Mouse (Mus musculus): ENCODE results near the gene Relb. TPM values are rescaled to one million over a fixed set of nuclear protein-coding genes. Genes with fewer than 3 reads are reported as not detected.

Gene Relb
- polyA plus RNA-seq, 1 experiment = 7.1 TPM

DNA sequence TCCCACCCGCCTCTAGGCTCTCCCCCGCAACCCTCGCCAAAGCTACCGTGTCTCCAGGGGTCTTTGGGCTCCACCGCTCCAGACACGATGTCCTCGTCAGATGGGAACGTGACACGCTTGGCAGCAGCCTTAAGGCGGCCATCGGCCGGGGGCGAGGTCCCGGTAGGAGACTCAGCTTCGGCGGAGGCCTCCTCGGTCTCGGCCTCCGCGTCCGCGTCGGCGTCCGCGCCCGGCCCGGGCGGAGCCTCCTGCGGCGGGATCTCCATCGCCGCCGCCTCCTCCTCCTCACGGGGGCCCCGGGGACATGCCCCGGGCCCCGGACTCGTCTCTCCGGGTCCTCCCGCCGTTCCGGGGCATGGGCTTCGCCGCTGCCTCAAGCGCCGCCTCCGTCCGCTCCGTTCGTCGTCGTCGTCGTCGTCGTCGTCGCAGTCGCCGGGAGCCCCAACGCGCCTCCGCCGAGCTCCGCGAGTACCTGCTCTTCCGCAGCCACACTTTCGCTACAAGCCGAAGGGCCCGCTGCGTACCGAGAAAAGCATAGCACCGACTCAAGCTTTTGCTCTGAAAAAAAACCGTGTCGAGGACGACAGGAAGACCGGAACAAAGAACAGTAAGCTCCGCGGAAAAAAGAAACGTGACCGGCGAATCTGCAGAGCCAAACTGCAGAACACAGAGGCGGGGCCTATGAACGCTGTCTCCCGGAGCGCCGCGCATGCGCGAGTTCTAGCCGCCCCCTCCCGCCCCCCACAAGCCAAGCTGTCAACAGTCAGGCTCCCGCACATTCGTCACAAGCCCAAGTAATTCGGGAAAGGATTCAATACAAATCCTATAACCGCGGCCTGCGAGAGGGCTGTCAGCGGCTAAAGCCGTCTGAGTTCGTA lies 67.2 kb downstream of the Relb start:
- H3K27ac ChIP-seq (replicated peaks; ENCODE audit: low read depth, low read length) = peak overlapping the region; percentile 100
- H3K4me1 ChIP-seq (ENCODE audit: control insufficient read depth, insufficient read depth, insufficient read length, low read length) = peaks cover 28% of the 10 kb centered on the region
- peak overlapping the region; percentile 94 for H3K4me3 ChIP-seq (ENCODE audit: insufficient read depth, low read depth, low read length)

DNA sequence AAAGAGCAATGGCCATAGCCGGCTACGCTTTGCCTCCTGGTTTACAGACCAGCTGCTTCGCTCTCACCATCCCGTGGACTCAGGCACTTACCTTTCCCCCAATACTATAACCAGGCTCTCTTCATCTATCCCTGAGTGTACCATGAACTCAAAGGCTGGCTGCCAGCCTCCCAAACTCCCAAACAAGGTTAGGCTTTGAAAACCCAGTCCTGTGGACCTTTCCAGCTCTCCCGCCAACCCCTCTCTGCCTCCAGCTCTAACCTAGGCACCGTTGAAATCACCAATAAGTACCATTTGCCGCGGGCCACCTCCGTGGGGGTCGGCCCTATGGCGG lies 67.8 kb downstream of the Relb start:
- H3K4me3 ChIP-seq (ENCODE audit: insufficient read depth, low read depth, low read length) = peak overlapping the region; percentile 94
- H3K27ac ChIP-seq (replicated peaks; ENCODE audit: low read depth, low read length) = peak overlapping the region; percentile 100
- H3K4me1 ChIP-seq (ENCODE audit: control insufficient read depth, insufficient read depth, insufficient read length, low read length) = peaks cover 34% of the 10 kb centered on the region

DNA sequence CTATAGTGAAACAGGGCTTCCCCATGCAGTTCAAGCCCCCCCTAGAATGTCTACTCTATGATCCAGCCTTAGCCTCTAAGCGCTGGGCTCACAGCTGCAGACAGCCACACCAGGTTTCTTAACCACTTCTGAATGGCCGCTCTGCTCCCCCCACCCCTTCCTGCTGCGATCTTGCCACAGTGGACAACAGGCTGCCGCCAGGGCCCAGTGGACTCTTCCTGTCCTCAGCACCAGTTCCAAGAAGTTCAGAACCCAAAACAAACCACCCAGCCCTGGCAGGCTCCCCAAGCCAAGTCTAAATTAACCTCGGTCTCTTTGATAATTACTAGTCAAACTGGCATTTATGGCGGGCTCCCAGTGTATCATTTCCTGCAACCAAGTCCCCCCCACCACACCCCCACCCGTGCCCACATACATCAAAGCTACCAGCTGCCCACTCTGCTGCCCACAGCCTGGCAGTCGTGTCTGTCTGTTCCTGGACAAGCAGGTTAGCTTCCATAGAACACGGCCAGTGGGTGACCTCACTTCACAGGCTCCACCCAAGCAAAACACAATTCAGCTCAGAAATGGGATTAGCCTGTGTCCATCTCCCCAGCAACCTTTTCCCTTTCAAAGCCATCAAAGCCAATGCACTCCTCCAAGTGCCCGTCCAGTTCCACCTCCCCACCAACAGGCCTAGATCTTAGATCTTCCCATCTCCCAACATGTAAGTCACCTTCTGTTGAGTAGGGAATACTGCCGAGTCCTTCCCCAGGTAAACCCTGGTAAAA lies 68.6 kb downstream of the Relb start:
- Histone ChIP-seq H3K27ac (replicated peaks; ENCODE audit: low read depth, low read length) (peak overlapping the region; percentile 100; the same call in 1 of the 2 replicates), H3K4me1 (ENCODE audit: control insufficient read depth, insufficient read depth, insufficient read length, low read length) (peaks cover 36% of the 10 kb centered on the region), H3K4me3 (ENCODE audit: insufficient read depth, low read depth, low read length) (peak overlapping the region; percentile 94)

DNA sequence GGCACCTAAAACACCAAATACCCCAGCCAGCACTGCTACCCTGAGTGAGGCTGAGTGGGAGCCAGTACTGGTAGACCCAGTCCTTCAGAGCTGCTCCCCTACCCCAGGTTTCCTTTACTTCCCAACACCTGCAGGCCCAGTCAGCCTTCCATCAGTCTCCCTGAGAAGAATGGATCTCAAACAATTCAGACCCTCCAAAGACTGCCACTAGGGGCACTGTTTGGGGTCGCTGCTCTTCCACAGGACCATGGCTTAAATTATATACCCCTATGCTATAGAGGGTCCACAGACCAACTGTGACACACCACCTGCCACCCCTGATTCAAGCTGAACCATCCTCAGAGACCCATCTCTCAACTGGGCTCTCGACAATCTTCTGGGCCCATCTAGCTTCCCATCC lies 70.3 kb downstream of the Relb start:
- H3K4me3 ChIP-seq (ENCODE audit: insufficient read depth, low read depth, low read length) = 0 out of 2 replicates have a peak overlapping the region, but pooled peaks have one; percentile 8
- no peak overlapping the region for H3K27ac ChIP-seq (replicated peaks; ENCODE audit: low read depth, low read length)
- H3K4me1 ChIP-seq (ENCODE audit: control insufficient read depth, insufficient read depth, insufficient read length, low read length) = peaks cover 46% of the 10 kb centered on the region

DNA sequence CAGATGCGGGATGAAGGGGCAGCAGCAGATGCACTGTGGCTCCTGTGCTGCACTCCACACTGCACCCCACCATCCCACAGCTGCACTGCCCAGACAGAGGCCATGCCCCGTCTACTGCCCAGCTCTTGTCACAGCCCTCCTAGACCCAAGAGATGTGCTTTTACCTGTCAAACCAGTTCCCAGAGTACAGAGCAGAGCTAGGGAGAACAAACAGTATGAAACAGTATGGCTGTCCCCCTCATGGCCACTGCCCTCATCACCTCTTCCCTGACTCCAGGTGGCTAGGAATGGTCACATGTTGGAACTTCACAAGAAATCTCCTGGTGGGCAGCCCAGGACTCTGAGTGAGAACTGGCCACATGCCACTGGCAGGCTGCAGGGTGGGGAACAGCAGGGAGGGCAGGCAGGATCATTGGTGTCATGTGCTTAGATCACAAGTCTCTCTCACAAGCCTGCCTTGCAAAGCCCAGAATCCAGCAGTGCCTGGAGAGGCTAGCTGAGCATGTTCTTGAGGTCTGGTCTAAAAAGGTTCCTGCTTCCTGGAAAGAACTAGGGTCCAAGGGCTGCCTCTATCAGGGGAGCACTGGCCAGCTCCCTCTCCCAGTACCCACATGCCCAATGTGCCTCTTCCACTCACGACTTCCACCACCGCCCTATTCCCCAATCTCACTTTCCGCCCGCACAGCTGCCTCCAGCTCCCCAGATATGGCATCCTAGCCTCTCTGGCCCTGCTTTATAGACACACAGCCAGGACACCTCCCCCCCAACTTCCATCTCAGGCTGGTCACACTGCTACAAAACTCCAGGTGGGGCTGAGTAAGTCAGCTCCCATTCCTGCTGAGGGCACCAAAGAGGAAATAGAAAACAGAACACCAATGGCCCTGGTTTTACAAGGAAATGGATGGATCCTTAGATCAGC lies 71.0 kb downstream of the Relb start:
- no peak overlapping the region for H3K27ac ChIP-seq (replicated peaks; ENCODE audit: low read depth, low read length)
- H3K4me3 ChIP-seq (ENCODE audit: insufficient read depth, low read depth, low read length) = no peak overlapping the region
- H3K4me1 ChIP-seq (ENCODE audit: control insufficient read depth, insufficient read depth, insufficient read length, low read length) = peaks cover 52% of the 10 kb centered on the region

DNA sequence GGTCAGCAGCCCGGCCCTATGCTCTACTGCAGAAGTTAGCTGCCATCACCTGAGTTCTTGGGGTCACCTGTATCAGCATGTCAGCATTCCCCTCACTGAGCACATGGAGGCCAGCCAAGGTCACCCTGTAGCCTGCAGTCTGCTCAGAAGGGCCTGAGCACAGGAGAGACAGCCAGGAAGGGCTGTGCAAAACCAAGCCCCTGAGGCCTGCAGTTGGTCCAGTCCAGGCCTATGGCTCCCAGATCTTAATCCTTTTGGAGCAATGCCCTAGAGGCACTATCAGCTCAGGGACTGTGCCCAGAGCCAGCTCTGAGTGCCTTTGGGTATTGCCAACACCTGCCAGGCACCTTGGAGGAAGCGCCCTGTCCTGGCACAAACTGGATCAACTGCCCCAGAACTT lies 72.2 kb downstream of the Relb start:
- Histone ChIP-seq H3K27ac (replicated peaks; ENCODE audit: low read depth, low read length) (no peak overlapping the region), H3K4me1 (ENCODE audit: control insufficient read depth, insufficient read depth, insufficient read length, low read length) (peaks cover 58% of the 10 kb centered on the region), H3K4me3 (ENCODE audit: insufficient read depth, low read depth, low read length) (no peak overlapping the region)

Other genes starting within 250 kb of the Relb start
- 4.4 and 6.4 TPM in 2 replicates for gene Ercc2, start 247.4 kb downstream of the Relb start, polyA plus RNA-seq (2012; ENCODE audit: insufficient read depth, insufficient read length, missing spikeins)
- gene Klc3, start 225.3 kb downstream of the Relb start, polyA plus RNA-seq (2012; ENCODE audit: insufficient read depth, insufficient read length, missing spikeins) = not detected in 2 replicates
- gene Ckm, start 224.7 kb downstream of the Relb start, polyA plus RNA-seq (2012; ENCODE audit: insufficient read depth, insufficient read length, missing spikeins) = 328 and 404 TPM in 2 replicates
- 9.8 and 10.9 TPM in 2 replicates for gene Mark4, start 170.6 kb downstream of the Relb start, polyA plus RNA-seq (2012; ENCODE audit: insufficient read depth, insufficient read length, missing spikeins)
- gene Exoc3l2, start 166.1 kb downstream of the Relb start, polyA plus RNA-seq (2012; ENCODE audit: insufficient read depth, insufficient read length, missing spikeins) = 0.79 and 1.0 TPM in 2 replicates
- 3.4 and 4.0 TPM in 2 replicates for gene Bloc1s3, start 121.1 kb downstream of the Relb start, polyA plus RNA-seq (2012; ENCODE audit: insufficient read depth, insufficient read length, missing spikeins)
- 39.3 and 49.9 TPM in 2 replicates for gene Trappc6a, start 121.0 kb downstream of the Relb start, polyA plus RNA-seq (2012; ENCODE audit: insufficient read depth, insufficient read length, missing spikeins)
- gene Nkpd1, start 111.6 kb downstream of the Relb start, polyA plus RNA-seq (2012; ENCODE audit: insufficient read depth, insufficient read length, missing spikeins) = not detected in 2 replicates
- 35.9 and 48.9 TPM in 2 replicates for gene Ppp1r37, start 66.4 kb downstream of the Relb start, polyA plus RNA-seq (2012; ENCODE audit: insufficient read depth, insufficient read length, missing spikeins)
- gene Zfp296, start 52.2 kb downstream of the Relb start, polyA plus RNA-seq (2012; ENCODE audit: insufficient read depth, insufficient read length, missing spikeins) = 0.67 and 0.75 TPM in 2 replicates
- gene Gemin7, start 51.8 kb downstream of the Relb start, polyA plus RNA-seq (2012; ENCODE audit: insufficient read depth, insufficient read length, missing spikeins) = 44.2 and 47.4 TPM in 2 replicates
- gene Clasrp, start 25.0 kb downstream of the Relb start, polyA plus RNA-seq (2012; ENCODE audit: insufficient read depth, insufficient read length, missing spikeins) = 9.6 and 17.9 TPM in 2 replicates
- 72.2 and 77.2 TPM in 2 replicates for gene Clptm1, start 35.6 kb upstream of the Relb start, polyA plus RNA-seq (2012; ENCODE audit: insufficient read depth, insufficient read length, missing spikeins)
- 1.7 TPM in 1 of 2 replicates, not detected in the other for gene Apoc2, start 48.5 kb upstream of the Relb start, polyA plus RNA-seq (2012; ENCODE audit: insufficient read depth, insufficient read length, missing spikeins)
- not detected in 2 replicates for gene Gm44805, start 52.0 kb upstream of the Relb start, polyA plus RNA-seq (2012; ENCODE audit: insufficient read depth, insufficient read length, missing spikeins)
- gene Apoc4, start 52.0 kb upstream of the Relb start, polyA plus RNA-seq (2012; ENCODE audit: insufficient read depth, insufficient read length, missing spikeins) = not detected in 2 replicates
- gene Apoc1, start 63.2 kb upstream of the Relb start, polyA plus RNA-seq (2012; ENCODE audit: insufficient read depth, insufficient read length, missing spikeins) = 1,406 and 1,867 TPM in 2 replicates
- 777 and 1,675 TPM in 2 replicates for gene Apoe, start 69.8 kb upstream of the Relb start, polyA plus RNA-seq (2012; ENCODE audit: insufficient read depth, insufficient read length, missing spikeins)
- gene Tomm40, start 86.0 kb upstream of the Relb start, polyA plus RNA-seq (2012; ENCODE audit: insufficient read depth, insufficient read length, missing spikeins) = 64.2 and 86.3 TPM in 2 replicates
- 36.0 and 38.3 TPM in 2 replicates for gene Nectin2, start 121.0 kb upstream of the Relb start, polyA plus RNA-seq (2012; ENCODE audit: insufficient read depth, insufficient read length, missing spikeins)
- gene Bcam, start 141.6 kb upstream of the Relb start, polyA plus RNA-seq (2012; ENCODE audit: insufficient read depth, insufficient read length, missing spikeins) = 7.6 and 20.8 TPM in 2 replicates
- 1.6 TPM in 1 of 2 replicates, not detected in the other for gene Cblc, start 167.4 kb upstream of the Relb start, polyA plus RNA-seq (2012; ENCODE audit: insufficient read depth, insufficient read length, missing spikeins)
- 14.7 and 24.3 TPM in 2 replicates for gene Bcl3, start 193.3 kb upstream of the Relb start, polyA plus RNA-seq (2012; ENCODE audit: insufficient read depth, insufficient read length, missing spikeins)
- gene Gm19345, start 222.6 kb upstream of the Relb start, polyA plus RNA-seq (2012; ENCODE audit: insufficient read depth, insufficient read length, missing spikeins) = not detected in 2 replicates
- gene Ceacam16, start 231.9 kb upstream of the Relb start, polyA plus RNA-seq (2012; ENCODE audit: insufficient read depth, insufficient read length, missing spikeins) = not detected in 2 replicates